Mouse (Mus musculus): ENCODE data around the gene Chn1.
"Not testable (repeated sequence)": the region's sequence is repeated elsewhere in the genome, so short reads cannot be mapped to it uniquely, and the experiment has no call there.

Chn1 gene

DNA sequence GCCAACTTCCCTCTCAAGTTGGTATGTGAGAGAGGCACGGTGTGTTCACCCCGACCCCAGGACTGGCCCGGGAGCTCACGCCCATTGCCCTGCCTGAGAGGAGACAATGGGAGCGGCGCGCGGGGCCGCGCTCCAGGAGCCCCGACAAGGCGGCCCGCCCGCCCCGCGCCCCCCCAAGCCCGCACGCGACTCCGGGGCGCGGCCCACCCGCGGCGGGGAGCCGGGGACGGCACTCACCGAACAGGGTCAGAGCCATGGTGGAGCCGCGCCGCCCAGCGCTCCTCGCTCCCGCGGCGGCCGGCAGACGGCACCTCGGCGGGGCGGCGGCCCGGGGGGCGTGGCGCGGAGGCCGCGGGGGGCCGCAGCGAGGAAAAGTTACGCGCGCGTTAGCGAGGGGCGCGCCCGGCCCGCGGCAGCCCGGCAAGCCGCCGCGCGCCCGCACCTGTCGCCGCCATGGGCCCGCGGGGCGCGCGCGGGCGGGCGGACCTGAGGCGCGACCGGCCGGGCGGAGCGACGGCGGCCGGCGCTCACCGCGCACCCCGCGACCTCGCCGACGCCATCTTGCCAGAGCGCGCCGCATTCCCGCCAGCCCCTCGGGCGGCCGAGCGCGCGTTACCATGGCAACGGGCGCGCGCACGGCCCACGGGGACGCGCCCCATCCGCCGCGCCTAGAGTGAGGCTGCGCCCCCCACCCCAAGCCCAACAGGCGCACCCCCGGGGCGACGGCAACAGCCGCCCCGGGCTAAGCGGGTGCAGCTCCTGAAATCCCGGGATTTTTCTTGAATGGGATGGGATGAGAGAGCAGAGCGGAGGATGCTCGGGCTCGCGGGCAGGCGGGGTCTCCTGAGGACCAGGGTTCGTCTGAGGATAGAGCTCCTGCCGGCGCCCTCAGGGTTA is at the start of gene Chn1:
TSS of gene Chn1 (minus strand) at position 561 of the 897 bp plus-strand sequence.
- no peak for DNase-seq (ENCODE audit: low spot score)

DNA sequence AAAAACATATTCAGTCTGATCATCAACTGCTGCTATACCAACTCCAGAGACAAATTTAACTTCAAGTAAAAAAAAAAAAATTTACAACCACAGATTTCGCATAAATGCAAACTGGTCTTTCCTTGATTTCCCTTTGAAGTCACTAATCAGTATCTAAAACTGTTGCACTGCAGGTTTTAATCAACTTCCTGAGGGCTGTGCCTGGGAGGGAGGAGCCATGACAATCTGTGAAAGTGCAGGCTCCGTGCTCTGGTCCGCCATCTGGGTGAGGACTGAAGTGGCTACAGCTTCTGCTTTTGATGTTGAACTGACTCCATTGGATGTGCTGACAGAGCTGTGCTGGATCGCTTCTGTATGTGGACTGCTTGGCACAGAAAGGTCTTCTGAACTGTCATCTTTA is 43.6 kb upstream of the Chn1 start:
- DNase-seq (ENCODE audit: low spot score): no peak

DNA sequence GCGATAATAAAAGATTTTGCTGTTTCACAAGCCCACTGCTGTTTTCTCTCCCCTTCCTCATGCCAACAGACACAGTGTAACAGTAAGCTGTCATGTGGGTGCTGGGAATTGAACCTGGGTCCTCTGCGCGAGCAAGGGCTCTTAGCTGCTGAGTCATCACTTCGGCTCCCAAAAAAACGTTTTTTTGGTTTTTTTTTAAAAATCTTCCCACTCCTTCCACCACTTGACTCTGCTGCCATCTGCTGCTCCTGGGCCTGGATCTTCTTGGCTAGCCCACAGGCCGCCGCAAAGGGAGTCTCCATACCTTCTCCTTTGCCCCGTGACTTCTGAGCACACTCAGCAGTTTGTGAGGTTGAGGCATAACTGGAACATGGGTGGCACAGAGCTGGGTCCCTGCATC is 32.5 kb upstream of the Chn1 start:
- no peak for DNase-seq (ENCODE audit: low spot score)

DNA sequence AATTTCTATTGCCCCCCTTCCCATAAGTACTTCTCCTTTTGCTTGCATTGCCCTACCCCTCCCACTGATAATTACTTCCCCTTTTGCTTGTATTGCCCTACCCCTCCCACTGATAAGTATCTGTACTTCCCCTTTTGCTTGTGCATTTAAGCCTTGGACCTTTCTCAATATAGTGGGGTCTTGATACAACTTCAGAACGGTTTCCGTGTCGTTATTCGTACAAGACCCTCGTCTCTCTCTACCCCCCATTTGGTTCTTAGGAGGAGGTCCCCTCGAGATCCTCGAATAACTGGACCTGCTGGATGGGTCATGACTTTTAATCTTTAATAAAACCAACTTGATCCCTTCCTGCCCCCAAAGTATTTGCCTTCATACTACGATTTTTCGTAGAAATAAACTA is 25.0 kb upstream of the Chn1 start:
- DNase-seq (ENCODE audit: low spot score): not testable (repeated sequence)

DNA sequence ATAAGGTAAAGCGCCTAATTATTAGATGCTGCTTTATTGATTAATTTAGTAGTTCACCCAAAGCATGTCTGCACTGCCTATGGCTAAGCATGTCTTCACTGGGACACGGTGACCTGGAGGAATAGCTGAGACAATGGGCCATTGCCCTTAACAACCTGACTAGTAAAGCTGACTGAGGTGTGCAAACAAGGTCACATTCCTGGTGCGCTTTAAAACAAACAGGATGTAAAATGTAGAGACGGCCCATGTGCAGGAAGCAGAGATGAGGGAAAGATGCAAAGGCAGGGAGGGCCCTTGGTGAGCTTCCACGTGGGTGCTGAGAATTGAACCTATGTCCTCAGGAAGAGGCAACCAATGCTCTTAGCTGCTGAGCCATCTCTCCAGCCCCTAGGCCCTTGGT is 23.6 kb upstream of the Chn1 start:
- DNase-seq (ENCODE audit: low spot score): no peak

DNA sequence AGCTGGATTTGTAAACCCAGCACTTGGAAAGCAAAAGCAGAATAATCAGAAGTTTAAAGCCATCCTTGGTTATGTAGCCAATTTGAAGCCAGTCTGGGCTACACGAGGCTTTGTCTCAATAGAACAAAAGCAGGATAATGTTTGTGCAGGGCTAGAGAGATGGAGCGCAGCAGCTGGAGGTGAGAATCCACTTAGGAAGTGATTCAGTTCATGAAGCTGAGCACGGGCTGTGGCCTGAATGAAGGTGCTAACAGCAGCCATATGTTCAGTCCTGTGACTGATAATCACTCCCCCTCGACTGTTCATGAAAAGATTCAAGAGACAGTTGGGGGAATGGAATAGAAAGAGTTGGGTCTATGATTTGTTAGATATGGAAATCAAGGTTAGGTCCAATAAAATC is 23.0 kb upstream of the Chn1 start:
- no peak for DNase-seq (ENCODE audit: low spot score)

DNA sequence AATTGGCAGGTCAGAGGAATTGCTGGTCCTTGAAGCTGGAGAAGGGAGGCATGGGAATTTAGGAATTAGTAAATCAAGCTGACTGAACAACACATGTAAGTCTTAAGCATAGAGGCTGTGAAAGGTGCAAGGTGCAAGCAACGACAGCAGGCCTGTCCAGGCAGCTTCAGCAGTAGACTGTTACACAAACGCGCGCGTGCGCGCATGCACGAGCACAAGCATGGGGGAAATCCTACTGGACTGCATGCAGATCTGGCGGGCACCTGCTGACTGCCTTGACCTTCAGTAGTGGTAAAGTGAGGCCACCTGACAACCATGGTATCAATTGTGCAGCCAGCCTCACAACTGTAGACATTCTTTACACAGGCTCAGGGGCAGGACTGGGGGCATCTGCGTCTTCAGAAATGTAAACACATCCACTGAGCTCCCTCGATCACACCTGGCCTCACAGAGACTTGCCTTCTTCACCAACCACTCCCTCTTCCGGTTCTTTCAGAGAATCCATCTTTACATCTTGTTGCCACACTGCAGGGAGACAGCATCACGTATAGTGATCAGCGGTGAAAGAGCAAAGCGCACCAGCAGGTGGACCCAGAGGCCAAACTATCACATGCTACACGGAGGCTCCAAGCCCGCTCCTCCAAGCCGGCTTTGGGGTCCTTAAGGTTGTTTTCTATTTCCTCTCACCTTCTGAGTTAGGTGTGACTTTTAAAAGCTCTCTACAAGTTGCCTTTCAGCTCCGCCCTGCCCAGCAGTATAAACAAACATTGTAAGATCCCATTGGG is 16.9 kb upstream of the Chn1 start:
- DNase-seq (ENCODE audit: low spot score): no peak

DNA sequence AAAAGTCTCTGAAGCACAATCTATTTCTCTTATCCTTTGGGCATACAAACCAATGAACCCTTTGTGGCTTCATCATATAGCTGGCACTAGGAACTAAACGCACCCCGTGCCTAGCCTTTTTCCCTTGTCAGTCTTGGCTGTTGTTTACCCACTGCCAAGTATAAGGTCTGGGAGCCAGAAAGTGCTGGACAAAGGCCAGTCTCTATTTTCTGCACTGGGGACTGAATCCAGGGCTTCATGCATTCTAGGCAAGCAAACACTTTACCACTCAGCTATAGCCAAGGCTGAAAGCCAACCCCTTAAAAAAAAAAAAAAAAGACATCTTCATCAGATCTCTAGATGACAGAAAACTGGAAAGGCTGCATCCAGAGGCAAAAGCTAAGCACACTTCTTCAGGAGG is 15.2 kb upstream of the Chn1 start:
- DNase-seq (ENCODE audit: low spot score): no peak

DNA sequence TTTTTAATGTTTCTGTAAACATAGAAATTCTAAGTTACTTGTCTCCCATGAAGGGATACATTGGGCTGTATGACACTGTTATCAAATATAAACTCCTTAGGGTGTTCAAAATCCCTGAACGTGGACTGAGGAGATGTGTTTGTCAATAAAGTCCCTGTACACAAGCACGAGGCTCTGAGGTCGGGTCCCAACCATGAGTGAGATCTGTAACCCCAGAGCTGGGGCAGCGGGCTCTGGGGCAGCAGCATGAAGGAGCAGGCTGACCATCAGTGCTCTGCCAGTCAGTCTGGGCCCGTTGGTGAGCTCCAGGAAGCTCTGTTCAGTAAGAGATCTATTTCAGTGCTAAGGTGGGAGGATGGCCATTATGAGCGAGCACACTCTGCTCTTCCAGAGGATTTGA is 13.2 kb upstream of the Chn1 start:
- DNase-seq (ENCODE audit: low spot score): no peak

DNA sequence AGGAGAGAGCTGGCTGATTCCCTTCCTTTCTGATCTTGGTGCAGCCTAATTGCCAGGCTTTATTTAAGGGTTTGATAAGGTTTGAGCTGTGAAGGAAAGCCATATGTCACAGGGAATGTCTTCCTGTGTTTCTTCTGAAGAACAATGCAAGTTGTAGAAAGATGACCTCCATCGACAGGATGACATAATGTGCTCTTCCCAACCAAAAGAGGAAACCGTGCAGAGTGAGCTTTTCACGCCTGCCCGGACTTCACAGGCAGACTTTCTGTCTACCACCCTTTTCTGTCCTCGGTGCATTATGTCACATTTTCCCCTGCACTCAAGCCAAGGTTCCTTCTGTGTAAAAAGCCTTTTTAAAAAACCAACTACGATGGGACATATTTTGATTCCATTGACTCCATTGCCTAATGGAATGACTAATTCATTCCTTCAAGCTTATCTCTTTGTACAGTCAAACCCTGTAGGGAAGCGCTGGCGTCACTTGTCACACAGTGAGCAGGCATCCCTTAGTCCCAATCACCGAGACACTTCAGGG is 7.3 kb upstream of the Chn1 start:
- DNase-seq (ENCODE audit: low spot score): no peak

DNA sequence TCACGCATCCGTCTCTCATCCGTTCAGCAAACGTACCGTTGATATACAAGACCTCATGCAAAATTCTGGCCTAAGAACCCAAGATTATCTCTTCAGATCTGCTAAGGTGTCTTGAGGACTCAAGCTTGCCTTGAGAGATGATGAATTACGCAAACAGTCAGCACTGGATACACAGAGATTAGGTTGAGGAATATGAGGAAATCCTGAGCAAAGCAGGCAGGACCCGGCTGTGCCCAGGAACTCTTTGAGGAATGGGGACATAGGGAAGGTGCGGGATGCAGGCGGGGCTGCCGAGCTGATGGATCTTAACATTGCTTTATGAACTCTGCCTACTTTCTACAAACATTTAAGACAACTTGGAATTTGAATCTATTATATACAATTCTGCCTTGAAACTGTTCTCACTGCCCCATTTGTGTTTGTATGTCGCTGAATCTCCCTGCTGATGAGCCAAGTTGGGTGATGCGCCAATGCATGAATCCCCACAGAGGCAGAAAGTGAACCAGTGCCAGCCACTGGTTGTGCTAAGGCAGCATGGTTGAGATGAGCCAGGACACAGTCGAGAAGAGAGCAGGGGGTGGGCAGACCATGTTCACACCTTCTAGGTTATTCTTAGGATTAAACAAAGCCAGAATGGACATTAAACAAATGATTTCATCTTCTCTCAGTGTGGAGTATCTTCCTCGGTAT is 5.3 kb upstream of the Chn1 start:
- DNase-seq (ENCODE audit: low spot score): no peak

DNA sequence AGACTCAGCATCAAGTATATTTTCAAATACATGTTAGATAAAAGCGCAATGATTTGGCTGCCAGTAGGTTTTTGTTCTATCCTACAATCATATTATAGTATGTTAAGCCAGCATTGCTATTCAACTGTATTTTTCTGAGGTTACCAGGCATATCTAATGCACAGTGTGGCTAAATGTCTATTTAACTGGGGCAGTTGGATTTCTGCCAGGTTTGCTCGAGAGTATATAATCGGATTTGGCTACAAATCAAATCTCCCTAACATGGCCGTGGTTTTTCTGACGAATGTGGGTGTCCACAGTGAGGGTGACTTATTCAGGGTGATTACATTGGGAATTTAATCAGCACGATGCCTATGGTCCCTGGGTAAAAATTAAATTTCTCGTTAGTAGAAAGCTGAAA is 4.7 kb upstream of the Chn1 start:
- no peak for DNase-seq (ENCODE audit: low spot score)

DNA sequence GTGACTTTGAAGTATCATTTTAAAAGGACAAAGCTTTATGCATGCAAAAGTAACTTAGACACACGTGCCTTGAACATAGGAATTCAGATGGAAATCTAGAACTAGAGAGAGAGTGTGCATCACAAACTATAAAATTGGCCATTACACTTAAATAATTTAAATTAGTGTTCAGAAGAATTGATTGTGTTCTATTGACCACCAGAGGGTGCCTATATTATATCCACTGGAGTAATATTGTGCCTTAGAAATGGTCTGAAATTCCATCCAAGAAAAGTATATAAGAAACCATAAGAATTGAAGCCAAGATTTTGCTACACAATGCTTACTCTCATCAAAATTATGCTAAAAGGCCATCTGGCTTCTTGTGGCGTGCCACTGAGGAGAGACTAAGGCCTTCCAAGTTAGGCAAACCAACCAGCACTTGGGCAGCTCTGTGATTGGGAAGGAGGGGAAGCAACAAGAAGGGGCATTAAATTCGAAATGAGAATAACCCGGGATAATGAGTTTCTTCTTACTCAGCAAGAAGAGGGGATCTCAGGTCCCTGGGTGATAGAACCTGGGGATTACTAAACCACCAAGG is 4.0 kb upstream of the Chn1 start:
- DNase-seq (ENCODE audit: low spot score): no peak

DNA sequence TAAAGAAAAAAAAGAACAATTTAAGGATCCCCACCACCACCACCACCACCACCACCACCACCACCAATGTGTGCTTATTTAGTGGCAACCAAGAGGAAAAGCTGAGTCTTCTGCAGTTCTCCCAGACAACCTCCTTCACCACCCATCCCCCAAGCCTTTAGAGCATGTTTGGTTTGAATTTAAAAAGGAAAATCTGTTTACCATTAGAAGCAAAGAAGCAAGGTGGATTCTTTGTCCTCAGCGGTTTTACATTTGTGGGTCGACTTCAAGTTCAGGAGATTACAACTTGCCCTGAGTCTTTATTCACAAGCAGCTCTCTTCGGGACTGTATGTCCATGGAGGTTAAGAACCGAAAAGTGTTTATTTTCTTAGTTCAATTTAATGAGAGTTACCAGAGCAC is 1.8 kb upstream of the Chn1 start:
- no peak for DNase-seq (ENCODE audit: low spot score)

DNA sequence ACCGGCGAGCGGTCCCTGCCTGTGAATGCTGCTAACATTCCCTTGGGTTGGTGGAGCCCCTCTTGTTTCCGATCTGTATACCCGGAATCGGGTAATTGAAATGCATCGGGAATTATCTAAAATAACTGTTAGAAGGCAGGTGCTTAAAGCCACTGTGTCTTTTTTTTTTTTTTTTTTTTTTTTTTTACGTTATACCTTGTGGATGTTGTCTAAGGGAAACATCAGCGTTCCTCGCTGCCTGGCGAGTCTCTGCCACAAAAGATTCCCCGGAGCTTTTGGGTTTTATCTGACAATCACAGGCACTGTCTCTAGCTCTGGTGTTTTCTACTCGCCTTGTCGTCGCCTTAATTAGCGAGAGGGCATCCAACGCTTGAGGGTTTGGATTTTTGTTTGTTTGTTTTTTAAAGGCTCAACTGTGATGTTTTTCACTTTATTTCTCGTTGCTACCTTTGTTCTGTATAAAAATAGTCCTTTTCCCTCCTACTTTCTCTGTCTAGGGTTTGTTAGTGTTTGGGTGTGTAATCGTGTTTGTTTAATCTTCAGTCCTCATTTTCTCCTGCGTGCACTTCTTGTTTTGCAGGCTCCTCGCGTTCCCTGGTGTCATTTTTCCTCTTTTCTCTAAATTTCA is 651 bp upstream of the Chn1 start:
- no peak for DNase-seq (ENCODE audit: low spot score)

DNA sequence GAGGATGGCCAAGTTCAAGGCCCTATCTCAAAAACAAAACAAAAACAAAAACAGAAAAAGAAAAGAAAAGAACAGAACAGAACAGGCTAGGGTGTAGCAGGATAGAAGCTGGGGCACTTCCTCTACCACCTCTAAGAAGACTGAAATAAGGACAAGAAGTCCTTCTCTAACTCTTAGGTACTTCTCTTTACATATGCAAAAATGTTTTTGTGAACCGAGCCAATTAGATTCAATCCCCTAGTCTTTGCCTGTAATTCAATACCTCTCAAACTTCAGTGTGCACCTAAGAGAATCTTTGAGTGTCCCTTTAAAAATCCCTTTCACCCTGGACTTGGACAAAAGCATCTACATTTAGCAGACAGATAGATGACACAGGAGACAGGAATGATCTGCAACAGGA is 2.2 kb downstream of the Chn1 start:
- DNase-seq (ENCODE audit: low spot score): no peak

DNA sequence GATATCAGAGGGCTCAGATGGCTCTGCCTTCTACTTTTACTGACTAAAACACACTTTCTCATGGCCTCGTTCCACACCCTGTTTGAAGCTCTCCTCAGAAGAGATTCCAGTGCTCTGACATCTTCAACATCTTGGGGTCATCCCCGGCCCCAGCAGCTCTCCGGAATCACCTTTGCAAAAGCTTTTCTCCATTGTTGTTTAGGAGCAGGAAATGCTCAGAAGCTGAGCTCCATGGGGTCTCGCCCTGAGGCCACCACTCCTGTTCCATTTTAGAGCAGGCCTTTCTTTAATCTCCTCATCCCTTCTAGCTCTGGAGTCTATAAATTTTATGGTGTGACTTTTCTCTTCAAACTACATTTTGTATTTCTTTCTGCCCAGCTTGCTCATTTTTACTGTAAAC is 6.5 kb downstream of the Chn1 start:
- DNase-seq (ENCODE audit: low spot score): no peak

DNA sequence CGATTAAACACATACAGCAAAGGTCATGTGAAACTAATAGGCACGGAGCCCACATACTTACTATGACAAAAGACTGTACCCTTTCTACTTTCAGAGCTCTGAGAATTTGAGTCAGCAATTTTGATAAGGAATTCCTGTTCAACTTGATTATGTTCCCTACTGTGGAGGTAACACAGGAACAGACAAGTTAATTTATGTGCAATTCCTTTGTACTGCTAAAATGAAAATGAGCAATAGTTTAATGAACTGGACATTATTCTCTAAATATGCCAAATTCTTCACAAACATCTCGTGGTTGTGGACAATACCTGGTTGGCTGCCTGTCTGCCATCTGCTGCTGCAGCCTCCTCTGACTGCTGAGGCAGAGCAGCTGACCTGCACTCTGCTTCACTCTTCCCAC is 11.6 kb downstream of the Chn1 start:
- DNase-seq (ENCODE audit: low spot score): no peak

DNA sequence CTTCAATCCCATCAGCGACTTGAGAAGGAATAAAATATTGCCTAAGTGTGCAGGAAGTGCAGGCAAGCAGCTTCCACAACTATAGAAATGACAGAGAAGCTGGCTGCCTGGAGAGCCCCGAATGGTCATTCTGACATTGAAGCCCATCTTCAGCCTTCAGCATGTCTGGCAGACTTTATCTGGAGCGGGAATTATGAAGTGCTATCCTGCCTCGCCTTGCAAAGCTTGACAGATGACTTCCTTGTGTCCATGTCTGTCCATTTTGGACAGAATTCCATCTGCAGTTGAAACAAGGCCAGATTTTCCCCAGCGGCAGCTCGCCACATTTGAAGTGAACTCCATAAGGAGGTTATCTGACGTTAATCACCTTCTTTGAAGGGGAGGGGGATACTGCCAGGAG is 15.2 kb downstream of the Chn1 start:
- no peak for DNase-seq (ENCODE audit: low spot score)

DNA sequence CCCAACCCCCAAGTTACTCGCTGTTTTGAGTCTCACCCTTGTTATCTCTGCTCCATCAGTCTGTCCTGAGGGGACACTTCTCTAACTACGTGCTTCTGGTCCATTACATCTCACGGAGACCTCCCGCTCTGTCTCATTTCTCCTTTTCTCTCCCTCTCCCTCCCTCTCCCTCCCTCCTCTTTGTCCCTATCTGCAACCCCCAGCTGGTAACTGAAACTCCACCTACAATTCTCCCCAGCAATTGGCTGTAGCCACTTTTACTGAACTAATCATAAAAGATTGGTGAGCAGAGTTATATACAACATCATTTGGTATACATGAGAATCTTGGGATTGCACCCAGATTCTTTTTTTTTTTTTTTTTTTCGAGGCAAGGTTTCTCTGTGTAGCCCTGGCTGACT is 16.1 kb downstream of the Chn1 start:
- no peak for DNase-seq (ENCODE audit: low spot score)

DNA sequence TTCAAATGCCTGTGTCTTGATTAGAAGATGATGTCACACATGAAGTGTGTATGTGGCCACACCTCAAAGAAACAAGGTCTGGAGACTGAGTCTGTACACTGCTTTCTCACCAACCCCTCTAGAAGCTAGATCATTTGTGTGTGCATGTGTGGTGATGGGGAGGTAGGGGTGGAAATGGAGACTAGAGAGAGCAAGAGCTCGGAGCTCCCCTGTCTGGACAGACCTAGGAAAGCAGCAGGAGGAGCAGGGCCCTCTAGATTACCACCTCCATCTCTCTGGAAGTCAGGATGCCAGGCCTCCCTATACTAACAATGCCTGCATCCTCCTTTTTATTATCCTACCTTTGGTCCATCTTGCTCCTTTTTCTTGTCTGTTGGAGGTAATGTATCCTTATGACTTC is 27.8 kb downstream of the Chn1 start:
- no peak for DNase-seq (ENCODE audit: low spot score)

DNA sequence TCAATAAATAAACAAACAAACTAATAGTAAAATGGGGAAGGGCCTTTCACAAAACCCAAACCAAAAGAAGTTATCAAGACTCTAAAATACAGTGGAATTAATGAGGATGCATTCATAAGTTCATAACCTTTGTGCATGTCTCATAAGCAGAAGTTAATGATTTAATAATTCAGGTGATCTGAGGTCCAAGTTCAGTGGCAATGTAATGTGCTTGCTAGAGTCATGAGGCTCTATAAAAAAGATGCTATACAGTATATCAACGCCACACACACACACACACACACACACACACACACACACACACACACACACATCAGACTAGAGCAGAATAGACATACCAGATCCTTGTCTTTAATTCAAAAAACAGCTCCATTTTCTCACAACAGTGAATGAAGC is 28.8 kb downstream of the Chn1 start:
- no peak for DNase-seq (ENCODE audit: low spot score)

All from urinary bladder, postnatal 10 days (tissue).